Mouse (Mus musculus) limb, embryonic 11.5 days (tissue): ENCODE results near the gene Gtpbp4. TPM values are rescaled to one million over a fixed set of nuclear protein-coding genes. Genes with fewer than 3 reads are reported as not detected.

ENCODE experiments used
- ATAC-seq: fragments of 200-750 bp; cut with Nextera tagmentation; 2 replicates; pipeline ENCODE4 v1.8.0; 2017; ENCODE audit warnings: low read depth; ENCODE audit not compliant: insufficient number of reproducible peaks, low FRiP score, low TSS enrichment
- DNase-seq: peaks from one replicate; pipeline ENCODE4 v3.0.0-alpha.2; 2015; ENCODE audit warnings: low spot score
- H3K27ac ChIP-seq: fragments of 300-500 bp; sonication (generic); replicated peaks from 2 replicates; pipeline ENCODE4 v1.5.1; 2014; ENCODE audit warnings: low read depth, mild to moderate bottlenecking, low read length
- H3K27me3 ChIP-seq: fragments of 300-500 bp; sonication (generic); 2 replicates; pipeline ENCODE4 v1.6.1; 2014; ENCODE audit warnings: mild to moderate bottlenecking, low read length, mixed read lengths; ENCODE audit not compliant: control insufficient read depth, insufficient read depth
- H3K36me3 ChIP-seq: fragments of 300-500 bp; sonication (generic); 2 replicates; pipeline ENCODE4 v1.6.1; 2014; ENCODE audit warnings: mild to moderate bottlenecking, low read length, moderate library complexity, mixed read lengths; ENCODE audit not compliant: control insufficient read depth, insufficient read depth
- H3K4me1 ChIP-seq: fragments of 300-500 bp; sonication (generic); 2 replicates; pipeline ENCODE4 v1.6.1; 2014; ENCODE audit warnings: low read length, mixed read lengths; ENCODE audit not compliant: control insufficient read depth, insufficient read depth
- H3K4me2 ChIP-seq: fragments of 300-500 bp; sonication (generic); 2 replicates; pipeline ENCODE4 v1.6.1; 2014; ENCODE audit warnings: low read depth, mild to moderate bottlenecking, moderate library complexity; ENCODE audit not compliant: severe bottlenecking
- H3K4me3 ChIP-seq: fragments of 300-500 bp; sonication (generic); 2 replicates; pipeline ENCODE4 v1.5.1; 2014; ENCODE audit warnings: low read depth, low read length
- H3K9ac ChIP-seq: fragments of 300-500 bp; sonication (generic); 2 replicates; pipeline ENCODE4 v1.6.1; 2014; ENCODE audit warnings: mild to moderate bottlenecking, low read length
- H3K9me3 ChIP-seq: fragments of 300-500 bp; sonication (generic); 2 replicates; pipeline ENCODE4 v1.6.1; 2016; ENCODE audit warnings: low read length; ENCODE audit not compliant: control insufficient read depth
- WGBS: fragments of 180-500 bp; shearing (Covaris S2); extraction: QIAGEN DNeasy Blood & Tissue Kit; methylation state at CpG from one replicate; pipeline ENCODE4 v1.1.7; 2014; 5-methylcytosine and 5-hydroxymethylcytosine counted together
- polyA plus RNA-seq: library from polyadenylated mRNA; unstranded; fragments of >200 nt; fragmentation: Nextera tagmentation; extraction: Ambion mirVana; gene quantifications from 2 replicates; pipeline ENCODE4 v1.2.1, GENCODE M21; 2014

The Gtpbp4 gene
- polyA plus RNA-seq, 1 experiment from 2014 or later, result 104 TPM

- no peak overlapping the region for H3K27ac ChIP-seq
- H3K36me3 ChIP-seq, result no peaks in the 10 kb centered on the region
- 82% methylated on average over 7 of the region's 7 CpGs for WGBS
- DNase-seq (no peak), ATAC-seq (no peak)
- no peak overlapping the region for H3K4me3 ChIP-seq
- H3K9me3 ChIP-seq, result no peaks in the 10 kb centered on the region
- H3K4me1 ChIP-seq, result no peaks in the 10 kb centered on the region
- H3K27me3 ChIP-seq, result no peaks in the 10 kb centered on the region
- H3K9ac ChIP-seq, result no peak overlapping the region
- H3K4me2 ChIP-seq, result no peak overlapping the region
Measured at GRCm38 (mm10) chr13:9021556-9021955, 25.7 kb upstream of the Gtpbp4 start.

DNA sequence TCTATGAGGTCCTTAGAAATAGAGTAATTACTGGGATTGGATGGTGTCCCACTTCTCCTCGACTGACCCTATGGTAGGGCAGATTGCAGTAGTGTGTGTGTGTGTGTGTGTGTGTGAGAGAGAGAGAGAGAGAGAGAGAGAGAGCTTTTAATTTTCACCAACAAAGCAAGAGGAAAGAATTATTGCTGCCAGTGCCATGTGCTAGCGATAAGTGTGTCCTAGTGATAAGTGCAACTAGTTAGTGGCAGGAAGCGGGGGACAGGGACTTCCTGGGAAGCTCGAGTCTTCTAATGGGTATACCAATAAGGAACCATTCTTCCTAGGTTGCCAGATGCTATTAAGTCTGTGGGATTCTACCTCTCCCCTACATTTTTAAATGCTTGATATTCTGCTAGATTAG is 23.8 kb upstream of the Gtpbp4 start:
- Histone ChIP-seq H3K27ac (no peak overlapping the region), H3K9me3 (no peaks in the 10 kb centered on the region), H3K9ac (no peak overlapping the region), H3K27me3 (no peaks in the 10 kb centered on the region), H3K4me2 (no peak overlapping the region), H3K4me3 (no peak overlapping the region), H3K36me3 (no peaks in the 10 kb centered on the region), H3K4me1 (no peaks in the 10 kb centered on the region)
- ATAC-seq, result no peak
- no peak for DNase-seq
- 80% methylated on average over 4 of the region's 4 CpGs for WGBS

DNA sequence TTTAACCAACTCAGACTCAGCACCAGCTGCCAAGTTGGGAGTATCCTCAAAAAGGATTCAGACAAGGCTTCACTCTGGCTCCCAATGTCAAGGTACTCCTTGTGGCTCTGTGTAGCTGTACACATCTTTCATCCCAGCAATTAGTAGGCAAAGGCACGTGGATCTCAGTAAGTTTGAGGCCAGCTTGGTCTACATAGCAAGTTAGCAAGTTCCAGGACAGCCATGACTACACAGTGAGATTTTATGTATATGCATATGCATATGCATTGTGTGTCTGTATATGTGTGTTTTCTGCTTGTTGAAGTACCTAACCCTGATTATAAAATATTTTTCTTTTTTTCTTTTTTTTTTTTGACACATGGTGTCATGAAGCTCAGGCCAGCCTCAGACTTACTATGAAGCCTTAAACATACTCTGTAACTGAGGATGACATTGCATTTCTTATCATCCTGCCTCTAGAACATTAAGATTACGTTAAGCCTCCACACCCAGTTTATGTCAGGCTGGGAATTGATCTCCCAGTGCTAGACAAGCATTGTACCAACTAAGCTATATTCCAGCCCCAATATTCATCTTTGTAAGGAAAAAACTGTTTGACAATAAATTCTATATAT is 23.2 kb upstream of the Gtpbp4 start:
- 73% methylated on average over 2 of the region's 2 CpGs for WGBS
- no peak for DNase-seq
- Histone ChIP-seq H3K4me2 (no peak overlapping the region), H3K4me3 (no peak overlapping the region), H3K27me3 (no peaks in the 10 kb centered on the region), H3K27ac (no peak overlapping the region), H3K36me3 (no peaks in the 10 kb centered on the region), H3K4me1 (no peaks in the 10 kb centered on the region), H3K9me3 (no peaks in the 10 kb centered on the region), H3K9ac (no peak overlapping the region)
- ATAC-seq, result no peak

DNA sequence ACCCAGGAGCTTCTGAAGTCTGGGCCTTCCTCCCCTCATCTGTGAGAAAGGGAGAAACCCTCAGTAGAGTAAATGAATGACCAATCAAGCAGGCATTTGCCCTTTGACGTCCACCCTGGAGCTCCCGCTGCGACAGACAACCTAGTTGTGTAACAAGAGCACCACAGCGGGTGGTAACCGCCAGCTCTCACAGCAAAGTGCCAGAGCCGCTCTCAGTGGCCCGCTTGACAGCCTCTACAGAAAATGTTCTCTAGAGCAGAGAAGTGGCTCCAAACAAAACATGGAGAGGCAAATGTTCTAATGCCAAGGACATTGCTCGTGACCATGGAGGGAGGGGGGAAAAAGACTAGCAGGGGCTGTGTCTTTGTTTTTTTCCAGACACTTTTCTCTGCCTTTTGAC is 21.3 kb upstream of the Gtpbp4 start:
- 8% methylated on average over 8 of the region's 8 CpGs for WGBS
- Histone ChIP-seq H3K9me3 (no peaks in the 10 kb centered on the region), H3K4me3 (no peak overlapping the region), H3K4me2 (no peak overlapping the region), H3K27ac (no peak overlapping the region), H3K36me3 (no peaks in the 10 kb centered on the region), H3K4me1 (no peaks in the 10 kb centered on the region), H3K27me3 (no peaks in the 10 kb centered on the region), H3K9ac (no peak overlapping the region)
- DNase-seq (peak; percentile 33), ATAC-seq (no peak)

DNA sequence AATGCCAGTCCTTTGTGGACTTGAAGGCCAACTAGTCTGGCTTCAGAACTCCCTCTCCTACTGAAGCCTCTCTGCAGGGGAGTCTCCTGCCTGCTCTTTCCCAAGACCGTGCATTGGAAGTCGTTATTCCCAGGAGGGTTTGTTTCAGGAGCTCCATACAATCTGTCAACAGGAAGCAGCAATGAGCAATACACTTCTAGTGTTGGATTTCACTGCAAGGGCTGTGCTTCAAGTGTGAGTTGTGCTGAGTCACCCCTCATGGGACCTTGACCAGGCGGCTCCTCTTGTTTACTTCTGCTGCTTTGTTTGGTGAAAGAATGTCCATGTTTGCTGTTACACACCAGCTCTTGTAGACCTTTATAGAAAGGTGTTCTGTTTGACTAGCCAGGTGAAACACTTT is 18.5 kb upstream of the Gtpbp4 start:
- Histone ChIP-seq H3K4me3 (no peak overlapping the region), H3K9ac (no peak overlapping the region), H3K9me3 (no peaks in the 10 kb centered on the region), H3K4me1 (no peaks in the 10 kb centered on the region), H3K4me2 (no peak overlapping the region), H3K36me3 (no peaks in the 10 kb centered on the region), H3K27ac (no peak overlapping the region), H3K27me3 (no peaks in the 10 kb centered on the region)
- ATAC-seq, result no peak
- DNase-seq, result no peak
- WGBS, result 28% methylated on average over 3 of the region's 3 CpGs

DNA sequence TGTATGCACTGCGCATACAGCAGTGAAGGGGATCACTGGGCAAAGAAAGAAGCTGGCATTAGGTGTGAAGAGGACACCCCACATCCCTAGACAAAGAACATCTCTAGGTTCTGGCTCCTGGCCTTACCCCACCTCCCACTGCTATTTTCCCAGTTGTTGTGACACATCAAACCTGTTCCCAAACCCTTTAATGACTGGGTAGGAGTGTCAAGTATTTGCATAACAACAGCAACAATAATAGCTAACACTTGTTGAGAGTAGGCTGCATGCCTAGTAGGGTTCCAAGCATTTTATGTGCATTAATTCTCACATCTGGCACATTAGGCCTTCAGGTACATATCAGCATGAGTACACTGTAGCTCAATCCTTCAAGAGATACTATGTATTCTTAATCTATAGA is 17.6 kb upstream of the Gtpbp4 start:
- no peak overlapping the region for H3K4me2 ChIP-seq

DNA sequence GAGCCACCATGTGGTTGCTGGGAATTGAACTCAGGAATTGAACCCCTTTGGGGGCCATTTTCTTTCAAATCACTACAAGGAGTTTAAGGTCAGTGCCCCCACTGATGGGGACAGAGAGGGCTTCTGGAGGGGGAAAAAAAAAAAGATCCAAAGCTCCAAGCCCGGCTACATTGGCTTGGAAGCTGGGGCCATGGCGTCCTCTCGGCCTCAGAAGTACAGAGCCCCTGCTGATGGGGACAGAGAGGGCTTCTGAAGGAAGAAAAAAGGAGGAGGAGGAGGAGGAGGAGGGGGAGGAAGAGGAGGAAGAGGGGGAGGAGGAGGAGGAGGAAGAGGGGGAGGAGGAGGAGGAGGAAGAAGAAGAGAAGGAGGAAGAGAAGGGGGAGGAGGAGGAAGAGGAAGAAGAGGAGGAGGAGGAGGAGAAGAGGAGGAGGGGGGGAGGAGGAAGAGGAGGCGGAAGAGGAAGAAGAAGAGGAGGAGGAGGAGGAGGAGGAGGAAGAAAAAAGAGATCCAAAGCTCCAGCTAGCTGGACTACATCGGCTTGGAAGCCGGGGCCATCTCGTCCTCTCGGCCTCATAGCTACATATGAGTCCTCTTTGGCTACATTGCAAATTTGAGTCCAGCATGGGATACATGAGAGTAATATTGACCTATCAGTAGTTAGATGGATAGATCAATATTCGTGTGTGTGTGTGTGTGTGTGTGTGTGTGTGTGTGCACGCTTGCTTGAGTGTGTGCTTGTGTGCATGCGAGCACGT is 15.9 kb upstream of the Gtpbp4 start:
- H3K9me3 ChIP-seq, result no peaks in the 10 kb centered on the region
- ATAC-seq (no peak), DNase-seq (peak; percentile 81)
- no peak overlapping the region for H3K4me2 ChIP-seq
- WGBS, result 60% methylated on average over 12 of the region's 12 CpGs
- H3K4me3 ChIP-seq, result no peak overlapping the region
- H3K27ac ChIP-seq, result no peak overlapping the region
- H3K4me1 ChIP-seq, result no peaks in the 10 kb centered on the region
- H3K9ac ChIP-seq, result no peak overlapping the region
- H3K36me3 ChIP-seq, result no peaks in the 10 kb centered on the region
- no peaks in the 10 kb centered on the region for H3K27me3 ChIP-seq

More for the DNA sequence above, 17.6 kb upstream of the Gtpbp4 start:
- DNase-seq (no peak), ATAC-seq (no peak)
- Histone ChIP-seq H3K4me1 (no peaks in the 10 kb centered on the region), H3K27ac (no peak overlapping the region), H3K4me3 (no peak overlapping the region), H3K27me3 (no peaks in the 10 kb centered on the region), H3K9ac (no peak overlapping the region), H3K9me3 (no peaks in the 10 kb centered on the region), H3K36me3 (no peaks in the 10 kb centered on the region)
- 65% methylated on average over 1 of the region's 1 CpGs for WGBS

GRCm38 (mm10) chr13:9003306-9003705 is 7.4 kb upstream of the Gtpbp4 start:
- H3K9me3 ChIP-seq, result no peaks in the 10 kb centered on the region
- H3K4me3 ChIP-seq, result no peak overlapping the region
- DNase-seq, result no peak
- WGBS, result 64% methylated on average over 2 of the region's 2 CpGs
- no peaks in the 10 kb centered on the region for H3K36me3 ChIP-seq
- H3K4me2 ChIP-seq, result no peak overlapping the region
- no peaks in the 10 kb centered on the region for H3K27me3 ChIP-seq
- no peaks in the 10 kb centered on the region for H3K4me1 ChIP-seq
- H3K27ac ChIP-seq, result no peak overlapping the region
- no peak for ATAC-seq
- no peak overlapping the region for H3K9ac ChIP-seq
